Mouse (Mus musculus): ENCODE results near the gene Phkg1. TPM values are rescaled to one million over a fixed set of nuclear protein-coding genes. Genes with fewer than 3 reads are reported as not detected.
"Not testable (repeated sequence)": the region's sequence is repeated elsewhere in the genome, so short reads cannot be mapped to it uniquely, and the experiment has no call there.

Gene Phkg1
- polyA plus RNA-seq, 1 experiment from 2014 or later = 1.00 TPM

- H3K9me3 ChIP-seq (ENCODE audit: control insufficient read depth, low read length) = no peaks in the 10 kb centered on the region
- H3K27me3 ChIP-seq (ENCODE audit: control insufficient read depth, insufficient read depth, low read length) = no peaks in the 10 kb centered on the region
- H3K36me3 ChIP-seq (ENCODE audit: control insufficient read depth, insufficient read depth, low read length) = no peaks in the 10 kb centered on the region
- 2% methylated on average over 44 of the region's 44 CpGs for WGBS
- no peak within 1 kb of the TSS for H3K27ac ChIP-seq (replicated peaks in 1 of 2; ENCODE audit: control insufficient read depth in 1 of 2, insufficient read depth in 1 of 2, low read depth in 2 of 2, low read length in 2 of 2)
- H3K9ac ChIP-seq (ENCODE audit: low read length) = peak within 1 kb of the TSS; percentile 68
- peak within 1 kb of the TSS; percentile 88 for H3K4me2 ChIP-seq (ENCODE audit: low read length)
- H3K4me1 ChIP-seq (ENCODE audit: control insufficient read depth in 2 of 2, insufficient read depth in 2 of 2, low read length in 2 of 2) = peaks cover 0 to 6% of the 10 kb centered on the region in 2 experiments; a peak in 1 of 4 replicates
- ATAC-seq (ENCODE audit: insufficient number of reproducible peaks, insufficient read depth, low FRiP score, low read depth) = peak; percentile 96
- peak within 1 kb of the TSS; percentile 62 to 79 for H3K4me3 ChIP-seq (ENCODE audit: control insufficient read depth in 1 of 2, insufficient read depth in 1 of 2, low read depth in 1 of 2, low read length in 2 of 2)
These were observed 2.9 kb downstream of the Phkg1 start, which contains the start of gene Zbed5 for GRCm38 (mm10) chr5:129895198-129896088. TSS of gene Zbed5 (plus strand) at chr5:129895723.

- not testable (repeated sequence) for ATAC-seq (ENCODE audit: insufficient number of reproducible peaks, insufficient read depth, low FRiP score, low read depth); H3K4me2 ChIP-seq (ENCODE audit: low read length); H3K9ac ChIP-seq (ENCODE audit: low read length); H3K27me3 ChIP-seq (ENCODE audit: control insufficient read depth, insufficient read depth, low read length); H3K4me1 ChIP-seq (ENCODE audit: control insufficient read depth in 2 of 2, insufficient read depth in 2 of 2, low read length in 2 of 2); H3K4me3 ChIP-seq (ENCODE audit: control insufficient read depth in 1 of 2, insufficient read depth in 1 of 2, low read depth in 1 of 2, low read length in 2 of 2); H3K27ac ChIP-seq (replicated peaks in 1 of 2; ENCODE audit: control insufficient read depth in 1 of 2, insufficient read depth in 1 of 2, low read depth in 2 of 2, low read length in 2 of 2); H3K9me3 ChIP-seq (ENCODE audit: control insufficient read depth, low read length); H3K36me3 ChIP-seq (ENCODE audit: control insufficient read depth, insufficient read depth, low read length)
- WGBS = 88% methylated on average over 4 of the region's 7 CpGs
These were observed 8.0 kb downstream of the Phkg1 start for GRCm38 (mm10) chr5:129890390-129890789.

- Histone ChIP-seq H3K4me3 (ENCODE audit: control insufficient read depth in 1 of 2, insufficient read depth in 1 of 2, low read depth in 1 of 2, low read length in 2 of 2) (peak within 1 kb of the TSS; percentile 71 to 72), H3K4me2 (ENCODE audit: low read length) (peak within 1 kb of the TSS; percentile 85), H3K9ac (ENCODE audit: low read length) (peak within 1 kb of the TSS; percentile 86), H3K27me3 (ENCODE audit: control insufficient read depth, insufficient read depth, low read length) (no peaks in the 10 kb centered on the region), H3K36me3 (ENCODE audit: control insufficient read depth, insufficient read depth, low read length) (peaks cover 30% of the 10 kb centered on the region), H3K27ac (replicated peaks in 1 of 2; ENCODE audit: control insufficient read depth in 1 of 2, insufficient read depth in 1 of 2, low read depth in 2 of 2, low read length in 2 of 2) (peak within 1 kb of the TSS; percentile 92 to 96), H3K4me1 (ENCODE audit: control insufficient read depth in 2 of 2, insufficient read depth in 2 of 2, low read length in 2 of 2) (peaks cover 4 to 14% of the 10 kb centered on the region in 2 experiments; a peak in 3 of 4 replicates), H3K9me3 (ENCODE audit: control insufficient read depth, low read length) (no peaks in the 10 kb centered on the region)
- WGBS = under 1% methylated on average over 46 of the region's 46 CpGs
- peak; percentile 99 for ATAC-seq (ENCODE audit: insufficient number of reproducible peaks, insufficient read depth, low FRiP score, low read depth)
These were observed 11.3 kb downstream of the Phkg1 start, which contains the start of gene Chchd2 for GRCm38 (mm10) chr5:129886911-129887636. TSS of gene Chchd2 (minus strand) at chr5:129887470.

GRCm38 (mm10) chr5:129886271-129886670, 12.1 kb downstream of the Phkg1 start:
- Histone ChIP-seq H3K36me3 (ENCODE audit: control insufficient read depth, insufficient read depth, low read length) (peaks cover 38% of the 10 kb centered on the region), H3K9ac (ENCODE audit: low read length) (peak overlapping the region; percentile 86), H3K4me2 (ENCODE audit: low read length) (peak overlapping the region; percentile 85), H3K27me3 (ENCODE audit: control insufficient read depth, insufficient read depth, low read length) (no peaks in the 10 kb centered on the region), H3K4me1 (ENCODE audit: control insufficient read depth in 2 of 2, insufficient read depth in 2 of 2, low read length in 2 of 2) (peaks cover 4 to 14% of the 10 kb centered on the region in 2 experiments; a peak in 3 of 4 replicates), H3K4me3 (ENCODE audit: control insufficient read depth in 1 of 2, insufficient read depth in 1 of 2, low read depth in 1 of 2, low read length in 2 of 2) (peak overlapping the region; percentile 71 to 72), H3K9me3 (ENCODE audit: control insufficient read depth, low read length) (no peaks in the 10 kb centered on the region), H3K27ac (replicated peaks in 1 of 2; ENCODE audit: control insufficient read depth in 1 of 2, insufficient read depth in 1 of 2, low read depth in 2 of 2, low read length in 2 of 2) (peak overlapping the region in 1 of 2 experiments; percentile 92; a peak in 1 of 4 replicates)
- no peak for ATAC-seq (ENCODE audit: insufficient number of reproducible peaks, insufficient read depth, low FRiP score, low read depth)
- 22% methylated on average over 10 of the region's 10 CpGs for WGBS

- H3K9me3 ChIP-seq (ENCODE audit: control insufficient read depth, low read length) = no peaks in the 10 kb centered on the region
- no peak for ATAC-seq (ENCODE audit: insufficient number of reproducible peaks, insufficient read depth, low FRiP score, low read depth)
- H3K4me1 ChIP-seq (ENCODE audit: control insufficient read depth in 2 of 2, insufficient read depth in 2 of 2, low read length in 2 of 2) = peaks cover 3 to 8% of the 10 kb centered on the region in 2 experiments; a peak in 3 of 4 replicates
- no peak overlapping the region for H3K4me3 ChIP-seq (ENCODE audit: control insufficient read depth in 1 of 2, insufficient read depth in 1 of 2, low read depth in 1 of 2, low read length in 2 of 2)
- no peak overlapping the region for H3K4me2 ChIP-seq (ENCODE audit: low read length)
- 53% methylated on average over 3 of the region's 3 CpGs for WGBS
- H3K9ac ChIP-seq (ENCODE audit: low read length) = no peak overlapping the region
- peaks cover 42% of the 10 kb centered on the region for H3K36me3 ChIP-seq (ENCODE audit: control insufficient read depth, insufficient read depth, low read length)
- H3K27me3 ChIP-seq (ENCODE audit: control insufficient read depth, insufficient read depth, low read length) = no peaks in the 10 kb centered on the region
- H3K27ac ChIP-seq (replicated peaks in 1 of 2; ENCODE audit: control insufficient read depth in 1 of 2, insufficient read depth in 1 of 2, low read depth in 2 of 2, low read length in 2 of 2) = no peak overlapping the region
These were observed 18.5 kb downstream of the Phkg1 start for GRCm38 (mm10) chr5:129879888-129880287.

GRCm38 (mm10) chr5:129878946-129879345, 19.4 kb downstream of the Phkg1 start:
- H3K27me3 ChIP-seq (ENCODE audit: control insufficient read depth, insufficient read depth, low read length) = no peaks in the 10 kb centered on the region
- peaks cover 34% of the 10 kb centered on the region for H3K36me3 ChIP-seq (ENCODE audit: control insufficient read depth, insufficient read depth, low read length)
- H3K4me1 ChIP-seq (ENCODE audit: control insufficient read depth in 2 of 2, insufficient read depth in 2 of 2, low read length in 2 of 2) = peaks cover 3 to 8% of the 10 kb centered on the region in 2 experiments; a peak in 3 of 4 replicates
- WGBS = 13% methylated on average over 2 of the region's 2 CpGs
- no peaks in the 10 kb centered on the region for H3K9me3 ChIP-seq (ENCODE audit: control insufficient read depth, low read length)
- H3K27ac ChIP-seq (replicated peaks in 1 of 2; ENCODE audit: control insufficient read depth in 1 of 2, insufficient read depth in 1 of 2, low read depth in 2 of 2, low read length in 2 of 2) = peak overlapping the region; percentile 30 to 70
- no peak overlapping the region for H3K4me3 ChIP-seq (ENCODE audit: control insufficient read depth in 1 of 2, insufficient read depth in 1 of 2, low read depth in 1 of 2, low read length in 2 of 2)
- H3K4me2 ChIP-seq (ENCODE audit: low read length) = 0 out of 2 replicates have a peak overlapping the region, but pooled peaks have one; percentile 16
- peak; percentile 70 for ATAC-seq (ENCODE audit: insufficient number of reproducible peaks, insufficient read depth, low FRiP score, low read depth)
- H3K9ac ChIP-seq (ENCODE audit: low read length) = peak overlapping the region; percentile 45; the same call in 1 of the 2 replicates

GRCm38 (mm10) chr5:129877731-129878455, 20.5 kb downstream of the Phkg1 start:
- Histone ChIP-seq H3K4me2 (ENCODE audit: low read length) (no peak overlapping the region), H3K27ac (replicated peaks in 1 of 2; ENCODE audit: control insufficient read depth in 1 of 2, insufficient read depth in 1 of 2, low read depth in 2 of 2, low read length in 2 of 2) (peak overlapping the region in 1 of 2 experiments; percentile 70; a peak in 1 of 4 replicates)

More at GRCm38 (mm10) chr5:129877731-129878455, 20.5 kb downstream of the Phkg1 start:
- H3K4me1 ChIP-seq (ENCODE audit: control insufficient read depth in 2 of 2, insufficient read depth in 2 of 2, low read length in 2 of 2) = peaks cover 3 to 8% of the 10 kb centered on the region in 2 experiments; a peak in 3 of 4 replicates
- no peaks in the 10 kb centered on the region for H3K9me3 ChIP-seq (ENCODE audit: control insufficient read depth, low read length)
- H3K27me3 ChIP-seq (ENCODE audit: control insufficient read depth, insufficient read depth, low read length) = no peaks in the 10 kb centered on the region
- ATAC-seq (ENCODE audit: insufficient number of reproducible peaks, insufficient read depth, low FRiP score, low read depth) = no peak
- WGBS = 41% methylated on average over 9 of the region's 9 CpGs
- H3K4me3 ChIP-seq (ENCODE audit: control insufficient read depth in 1 of 2, insufficient read depth in 1 of 2, low read depth in 1 of 2, low read length in 2 of 2) = no peak overlapping the region
- H3K9ac ChIP-seq (ENCODE audit: low read length) = no peak overlapping the region
- peaks cover 26% of the 10 kb centered on the region for H3K36me3 ChIP-seq (ENCODE audit: control insufficient read depth, insufficient read depth, low read length)

Measured in heart, embryonic 14.5 days (tissue).